Mouse (Mus musculus) testis, postnatal 10 days (tissue): ENCODE measurements around the gene Tacr3.

Experiments
- DNase-seq: peaks from one replicate; pipeline ENCODE4 v3.0.0; 2021; ENCODE audit warnings: low spot score

Tacr3 gene

GRCm38 (mm10) chr3:134828875-134829530 lies at the start of gene Tacr3:
Tacr3 (plus strand) TSS chr3:134829007.
- DNase-seq: peak; percentile 44

- no peak for DNase-seq
Observed at GRCm38 (mm10) chr3:134828492-134828874, 324 bp upstream of the Tacr3 start.

GRCm38 (mm10) chr3:134829531-134829921 lies 719 bp downstream of the Tacr3 start:
- no peak for DNase-seq

- no peak for DNase-seq
Observed at GRCm38 (mm10) chr3:134851342-134851741, 22.5 kb downstream of the Tacr3 start.

GRCm38 (mm10) chr3:134877701-134878100 lies 48.9 kb downstream of the Tacr3 start:
- DNase-seq: no peak

DNA sequence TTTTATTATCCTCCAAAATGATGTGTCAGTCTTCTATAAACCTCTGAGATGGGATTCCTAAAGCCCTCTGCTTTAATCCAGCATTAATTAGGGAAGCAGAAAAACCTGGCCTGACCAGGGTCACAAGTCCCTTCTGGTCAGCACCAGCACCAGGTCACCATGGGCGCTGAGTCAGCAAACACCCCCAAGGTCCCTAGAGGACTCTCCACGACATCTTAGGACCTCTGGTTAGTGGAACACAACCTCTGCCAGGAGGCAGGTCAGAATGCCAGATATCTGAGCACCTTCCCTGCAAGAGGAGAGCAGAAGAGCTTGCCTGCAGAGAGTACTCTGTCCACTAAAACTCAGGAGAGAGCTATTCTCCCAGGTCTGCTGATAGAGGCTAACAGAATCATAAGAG lies 67.0 kb downstream of the Tacr3 start:
- no peak for DNase-seq

GRCm38 (mm10) chr3:134908890-134909289 lies 80.1 kb downstream of the Tacr3 start:
- DNase-seq: no peak

DNA sequence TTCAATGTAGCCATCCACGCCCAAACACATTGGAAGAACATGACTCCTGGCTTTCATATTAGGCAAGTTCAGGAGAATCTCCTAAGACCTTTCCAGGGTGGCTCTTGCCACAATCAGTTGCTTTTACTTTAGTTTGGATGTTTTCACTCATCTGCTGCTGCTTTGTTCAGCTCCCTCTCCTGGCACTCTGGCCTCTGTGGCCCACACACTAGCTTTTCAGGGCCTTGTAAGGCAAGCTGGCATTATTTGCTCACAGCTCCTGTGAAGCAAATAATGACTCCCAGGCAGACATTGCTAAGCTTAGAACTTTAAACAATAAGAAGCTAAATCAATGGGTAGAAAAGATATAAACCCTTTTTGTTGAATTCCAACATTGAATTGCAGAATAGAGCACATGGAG lies 105.9 kb downstream of the Tacr3 start:
- no peak for DNase-seq

GRCm38 (mm10) chr3:134935461-134935860 lies 106.7 kb downstream of the Tacr3 start:
- DNase-seq: no peak

DNA sequence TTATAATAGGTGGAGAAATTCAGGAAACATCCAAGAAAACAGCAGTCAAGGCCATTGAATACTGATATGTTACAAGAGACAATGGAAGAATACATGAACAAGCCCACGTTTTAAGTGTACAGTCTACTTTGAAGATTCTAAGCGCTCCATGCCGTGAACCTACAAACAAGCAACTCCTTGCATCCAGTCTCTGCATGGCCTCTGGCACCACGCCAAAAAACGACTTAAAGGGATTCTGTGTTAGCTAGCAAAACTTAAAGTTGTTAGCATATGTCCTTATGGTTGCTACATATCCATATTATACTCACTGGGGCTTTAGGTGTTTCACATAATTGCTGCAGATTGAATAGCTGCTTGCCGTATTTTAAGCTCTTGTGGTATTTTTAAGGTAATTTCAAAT lies 134.7 kb downstream of the Tacr3 start:
- peak; percentile 40 for DNase-seq

DNA sequence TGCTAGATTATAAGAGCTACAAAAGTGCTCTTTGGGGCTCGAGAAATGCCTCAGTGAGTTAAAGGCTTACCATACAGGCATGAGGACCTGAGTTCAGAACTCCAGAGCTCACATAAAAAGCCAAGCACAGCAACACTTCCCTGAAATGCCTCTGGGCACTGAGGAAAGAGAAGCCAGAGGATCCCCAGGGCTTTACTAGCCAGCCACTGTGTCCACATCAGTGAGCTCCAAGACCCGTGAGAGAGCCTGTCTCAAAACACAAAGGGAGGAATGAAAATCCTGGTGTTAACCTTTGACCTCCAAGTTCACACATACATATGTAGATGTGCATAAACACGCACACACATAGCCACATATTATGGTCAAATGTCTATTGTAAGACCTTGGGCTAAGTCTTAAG lies 150.1 kb downstream of the Tacr3 start:
- DNase-seq: no peak

DNA sequence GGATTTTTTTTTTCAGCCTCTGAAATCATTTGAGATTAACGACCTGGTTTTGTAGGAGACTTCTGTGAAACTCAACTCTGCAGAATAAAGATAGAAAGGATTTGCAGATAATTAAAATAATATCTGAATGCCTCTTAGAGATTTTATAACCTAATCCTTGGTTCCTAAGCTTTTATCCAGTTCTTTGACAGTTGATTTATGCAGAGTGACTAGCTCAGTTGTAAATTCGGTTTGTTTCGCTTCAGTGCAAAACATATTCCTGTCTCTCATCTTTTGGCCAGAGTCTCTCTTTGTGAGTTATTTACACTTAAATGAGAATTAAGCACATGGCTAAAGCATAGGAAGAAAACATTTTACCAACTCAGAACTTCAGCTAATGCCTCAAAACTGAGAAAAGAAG lies 151.3 kb downstream of the Tacr3 start:
- DNase-seq: no peak
